In genomic region chr2:166743504-166743903, GRCm38 (mm10) we compare ENCODE assay signal across 14 mouse cellular contexts.
"Had no signal": no experiment of that assay in that cellular context is flagged by ENCODE, and none has a peak within 500 bp of the region (broad histone marks: within the 10 kb centered on the region; RNA-seq: fewer than 3 reads in every experiment).

No protein-coding gene starts in this region.

- H3K4me2 ChIP-seq: limb, embryonic 13.5 days; neural tube, embryonic 12.5 days had no signal

- H3K9me3 ChIP-seq: limb, embryonic 13.5 days; neural tube, embryonic 12.5 days had no signal

- H3K9ac ChIP-seq: limb, embryonic 13.5 days; liver, embryonic 14.5 days; neural tube, embryonic 12.5 days had no signal

- ATAC-seq: intestine, embryonic 16.5 days had no signal

- DNase-seq: kidney, adult 2 months; kidney, postnatal 36 days; layer of hippocampus, adult 9-11 months; layer of hippocampus, postnatal 36 days; lung, adult 18-20 months; midbrain, embryonic 14.5 days; retina, postnatal 1 day; right cerebral cortex, postnatal 25 days; thymus, adult 2 months; thymus, postnatal 25 days had no signal

- H3K36me3 ChIP-seq: limb, embryonic 13.5 days; neural tube, embryonic 12.5 days had no signal

- H3K27me3 ChIP-seq: limb, embryonic 13.5 days; neural tube, embryonic 12.5 days had no signal

- H3K4me3 ChIP-seq: limb, embryonic 13.5 days; neural tube, embryonic 12.5 days had no signal

- H3K27ac ChIP-seq: limb, embryonic 13.5 days; liver, embryonic 14.5 days; neural tube, embryonic 12.5 days had no signal
